Mouse (Mus musculus): ENCODE measurements around the gene Hyal1. TPM values are rescaled to one million over a fixed set of nuclear protein-coding genes. Genes with fewer than 3 reads are reported as not detected.

Gene Hyal1
- polyA plus RNA-seq, 1 experiment from 2014 or later = 9.0 TPM

- DNase-seq (ENCODE audit: low spot score) = no peak
These were observed 26.1 kb upstream of the Hyal1 start for GRCm38 (mm10) chr9:107550491-107551116.

- peak; percentile 88 for DNase-seq (ENCODE audit: low spot score)
These were observed 25.4 kb upstream of the Hyal1 start, which contains the start of gene Rassf1 for GRCm38 (mm10) chr9:107551117-107551889. Gene Rassf1, plus strand, starts transcription at chr9:107551555.

- no peak for DNase-seq (ENCODE audit: low spot score)
These were observed 24.8 kb upstream of the Hyal1 start for GRCm38 (mm10) chr9:107551890-107552355.

GRCm38 (mm10) chr9:107552690-107553393, 23.9 kb upstream of the Hyal1 start:
- DNase-seq (ENCODE audit: low spot score) = no peak

GRCm38 (mm10) chr9:107553541-107554318, 23.0 kb upstream of the Hyal1 start:
- peak; percentile 44 for DNase-seq (ENCODE audit: low spot score)

GRCm38 (mm10) chr9:107554319-107554825, 22.4 kb upstream of the Hyal1 start:
- DNase-seq (ENCODE audit: low spot score) = peak; percentile 99

- no peak for DNase-seq (ENCODE audit: low spot score)
These were observed 21.7 kb upstream of the Hyal1 start for GRCm38 (mm10) chr9:107555031-107555457.

- DNase-seq (ENCODE audit: low spot score) = no peak
These were observed 21.0 kb upstream of the Hyal1 start for GRCm38 (mm10) chr9:107555701-107556100.

GRCm38 (mm10) chr9:107556346-107556745, 20.4 kb upstream of the Hyal1 start:
- DNase-seq (ENCODE audit: low spot score) = no peak

- DNase-seq (ENCODE audit: low spot score) = peak; percentile 92
These were observed 13.6 kb upstream of the Hyal1 start, which contains the start of gene Tusc2 for GRCm38 (mm10) chr9:107563029-107563581. Gene Tusc2, plus strand, starts transcription at chr9:107563255.

- DNase-seq (ENCODE audit: low spot score) = peak; percentile 44
These were observed 11.2 kb upstream of the Hyal1 start for GRCm38 (mm10) chr9:107565556-107565955.

GRCm38 (mm10) chr9:107566041-107566709, 10.6 kb upstream of the Hyal1 start:
- DNase-seq (ENCODE audit: low spot score) = peak; percentile 69

- no peak for DNase-seq (ENCODE audit: low spot score)
These were observed 9.9 kb upstream of the Hyal1 start for GRCm38 (mm10) chr9:107566855-107567254.

- DNase-seq (ENCODE audit: low spot score) = no peak
These were observed 8.9 kb upstream of the Hyal1 start, which contains the start of gene Hyal2 for GRCm38 (mm10) chr9:107567702-107568319. Gene Hyal2, plus strand, starts transcription at chr9:107567945.

GRCm38 (mm10) chr9:107568331-107569261, 8.1 kb upstream of the Hyal1 start:
- peak; percentile 84 for DNase-seq (ENCODE audit: low spot score)

GRCm38 (mm10) chr9:107569270-107569669, 7.5 kb upstream of the Hyal1 start:
- no peak for DNase-seq (ENCODE audit: low spot score)

GRCm38 (mm10) chr9:107570016-107570415, 6.7 kb upstream of the Hyal1 start:
- no peak for DNase-seq (ENCODE audit: low spot score)

- DNase-seq (ENCODE audit: low spot score) = no peak
These were observed 5.9 kb upstream of the Hyal1 start for GRCm38 (mm10) chr9:107570845-107571244.
